Mouse (Mus musculus) urinary bladder, postnatal 4 days (tissue): ENCODE measurements around the gene Olfr1499.
"Not testable (repeated sequence)": the region's sequence is repeated elsewhere in the genome, so short reads cannot be mapped to it uniquely, and the experiment has no call there.

Experiments used
- DNase-seq, 2 experiments: peaks; one replicate each; pipeline ENCODE4 v3.0.0; 2021 to 2022; ENCODE audit warnings: low spot score in 2 of 2

Gene Olfr1499

GRCm38 (mm10) chr19:13819347-13819746, at the start of gene Olfr1499:
Gene Olfr1499, minus strand, starts transcription at chr19:13819447.
- no peak for DNase-seq

GRCm38 (mm10) chr19:13861495-13861894, 42.2 kb upstream of the Olfr1499 start, which contains the start of gene Olfr1502:
Gene Olfr1502, plus strand, starts transcription at chr19:13861795.
- DNase-seq, result no peak

GRCm38 (mm10) chr19:13850592-13850991, 31.3 kb upstream of the Olfr1499 start, which contains the start of gene Olfr1501:
Gene Olfr1501, minus strand, starts transcription at chr19:13850692.
- not testable (repeated sequence) for DNase-seq

- no peak for DNase-seq
These were observed 11.1 kb upstream of the Olfr1499 start, which contains the start of gene Olfr1500 for GRCm38 (mm10) chr19:13830388-13830787. Gene Olfr1500, minus strand, starts transcription at chr19:13830488.

GRCm38 (mm10) chr19:13828447-13828846, 9.2 kb upstream of the Olfr1499 start:
- no peak for DNase-seq

- DNase-seq, result no peak
These were observed 1.6 kb upstream of the Olfr1499 start for GRCm38 (mm10) chr19:13820847-13821246.

- no peak for DNase-seq
These were observed 420 bp downstream of the Olfr1499 start for GRCm38 (mm10) chr19:13818827-13819226.

- no peak for DNase-seq
These were observed 6.4 kb downstream of the Olfr1499 start for GRCm38 (mm10) chr19:13812823-13813222.

GRCm38 (mm10) chr19:13805486-13805885, 13.8 kb downstream of the Olfr1499 start:
- not testable (repeated sequence) for DNase-seq

GRCm38 (mm10) chr19:13798102-13798501, 21.1 kb downstream of the Olfr1499 start, which contains the start of gene Olfr1497:
Gene Olfr1497, minus strand, starts transcription at chr19:13798202.
- DNase-seq, result no peak

- DNase-seq, result no peak
These were observed 41.7 kb downstream of the Olfr1499 start, which contains the start of gene Olfr1496 for GRCm38 (mm10) chr19:13777578-13777977. Gene Olfr1496, plus strand, starts transcription at chr19:13777878.

- no peak for DNase-seq
These were observed 50.5 kb downstream of the Olfr1499 start for GRCm38 (mm10) chr19:13768565-13769276.

- no peak for DNase-seq
These were observed 54.9 kb downstream of the Olfr1499 start, which contains the start of gene Olfr1495 for GRCm38 (mm10) chr19:13764306-13764705. Gene Olfr1495, plus strand, starts transcription at chr19:13764606.
